Mouse (Mus musculus) kidney, postnatal 0 days (tissue): ENCODE data around the gene Olfr649. TPM values are rescaled to one million over a fixed set of nuclear protein-coding genes. Genes with fewer than 3 reads are reported as not detected.

Experiments
- ATAC-seq: fragments of 200-750 bp; cut with Nextera tagmentation; replicated peaks from 2 replicates; pipeline ENCODE4 v1.8.0; 2017; ENCODE audit warnings: low read depth, moderate number of reproducible peaks, moderate TSS enrichment, moderate library complexity; ENCODE audit not compliant: low FRiP score
- DNase-seq: peaks from one replicate; pipeline ENCODE4 v3.0.0-alpha.2; 2016; ENCODE audit warnings: low spot score
- H3K27ac ChIP-seq: fragments of 300-500 bp; sonication (generic); 2 replicates; pipeline ENCODE4 v1.5.1; 2014; ENCODE audit warnings: mild to moderate bottlenecking
- H3K27me3 ChIP-seq: fragments of 300-500 bp; sonication (generic); 2 replicates; pipeline ENCODE4 v1.6.1; 2014; ENCODE audit warnings: low read length, mixed read lengths; ENCODE audit not compliant: insufficient read depth
- H3K36me3 ChIP-seq: fragments of 300-500 bp; sonication (generic); 2 replicates; pipeline ENCODE4 v1.6.1; 2014; ENCODE audit warnings: low read length, mixed read lengths; ENCODE audit not compliant: insufficient read depth
- H3K4me1 ChIP-seq: fragments of 300-500 bp; sonication (generic); replicated peaks from 2 replicates; pipeline ENCODE4 v1.6.1; 2014; ENCODE audit warnings: antibody characterized with exemption, low read length, mixed read lengths; ENCODE audit not compliant: insufficient read depth
- H3K4me2 ChIP-seq: fragments of 300-500 bp; sonication (generic); 2 replicates; pipeline ENCODE4 v1.6.1; 2014; ENCODE audit warnings: mild to moderate bottlenecking, low read length, moderate library complexity, mixed read lengths
- H3K4me3 ChIP-seq: fragments of 300-500 bp; sonication (generic); replicated peaks from 2 replicates; pipeline ENCODE4 v1.5.1; 2014; ENCODE audit warnings: low read depth, low read length
- H3K9ac ChIP-seq: fragments of 300-500 bp; sonication (generic); 2 replicates; pipeline ENCODE4 v1.6.1; 2014; ENCODE audit warnings: low read depth, low read length
- H3K9me3 ChIP-seq: fragments of 300-500 bp; sonication (generic); replicated peaks from 2 replicates; pipeline ENCODE4 v1.6.1; 2016; ENCODE audit warnings: low read length, inconsistent platforms, mixed read lengths
- CTCF ChIP-seq: IDR thresholded peaks from 2 replicates; pipeline ENCODE4 v1.5.1; 2016; ENCODE audit warnings: antibody characterized with exemption, low read depth, mild to moderate bottlenecking, moderate library complexity
- WGBS: fragments of 180-500 bp; shearing (Covaris S2); extraction: QIAGEN DNeasy Blood & Tissue Kit; methylation state at CpG from one replicate; pipeline ENCODE4 v1.1.7; 2014; 5-methylcytosine and 5-hydroxymethylcytosine counted together
- polyA plus RNA-seq: library from polyadenylated mRNA; unstranded; fragments of >200 nt; fragmentation: Nextera tagmentation; extraction: Ambion mirVana; gene quantifications from 2 replicates; pipeline ENCODE4 v1.2.1, GENCODE M21; 2015

Olfr649 gene
- polyA plus RNA-seq, 1 experiment from 2014 or later: not detected

- no peak overlapping the region for H3K27ac ChIP-seq
- DNase-seq (no peak), ATAC-seq (no peak)
- H3K27me3 ChIP-seq: no peaks in the 10 kb centered on the region
- H3K4me3 ChIP-seq: no peak overlapping the region
- no peaks in the 10 kb centered on the region for H3K36me3 ChIP-seq
- H3K4me1 ChIP-seq: no peaks in the 10 kb centered on the region
- no peak overlapping the region for H3K4me2 ChIP-seq
- TF ChIP-seq CTCF: no peak
- WGBS: 74% methylated on average over 5 of the region's 5 CpGs
- H3K9me3 ChIP-seq: no peaks in the 10 kb centered on the region
- H3K9ac ChIP-seq: no peak overlapping the region
Observed at GRCm38 (mm10) chr7:104178422-104179054, 17.2 kb downstream of the Olfr649 start.

GRCm38 (mm10) chr7:104175085-104175484 is 20.7 kb downstream of the Olfr649 start:
- Histone ChIP-seq H3K4me2 (no peak overlapping the region), H3K4me1 (no peaks in the 10 kb centered on the region), H3K4me3 (no peak overlapping the region), H3K9ac (no peak overlapping the region), H3K27ac (no peak overlapping the region), H3K9me3 (no peaks in the 10 kb centered on the region), H3K27me3 (no peaks in the 10 kb centered on the region), H3K36me3 (no peaks in the 10 kb centered on the region)
- no peak for DNase-seq
- TF ChIP-seq CTCF: no peak
- ATAC-seq: no peak
- 71% methylated on average over 1 of the region's 1 CpGs for WGBS

GRCm38 (mm10) chr7:104169634-104170204 is 26.1 kb downstream of the Olfr649 start:
- DNase-seq (no peak), ATAC-seq (no peak; the same call in 1 of the 2 replicates)
- TF ChIP-seq CTCF: no peak
- Histone ChIP-seq H3K9ac (no peak overlapping the region), H3K4me3 (no peak overlapping the region), H3K27ac (no peak overlapping the region), H3K9me3 (no peaks in the 10 kb centered on the region), H3K36me3 (no peaks in the 10 kb centered on the region), H3K4me1 (no peaks in the 10 kb centered on the region), H3K4me2 (no peak overlapping the region), H3K27me3 (no peaks in the 10 kb centered on the region)
- WGBS: 60% methylated on average over 6 of the region's 6 CpGs

- Histone ChIP-seq H3K4me2 (no peak overlapping the region), H3K27me3 (no peaks in the 10 kb centered on the region), H3K4me3 (no peak overlapping the region), H3K9me3 (no peaks in the 10 kb centered on the region), H3K9ac (no peak overlapping the region), H3K27ac (no peak overlapping the region), H3K4me1 (no peaks in the 10 kb centered on the region), H3K36me3 (no peaks in the 10 kb centered on the region)
- peak; percentile 31; the same call in 1 of the 2 replicates for TF ChIP-seq CTCF
- WGBS: 83% methylated on average over 6 of the region's 6 CpGs
- peak; percentile 0 for DNase-seq
- no peak for ATAC-seq
Observed at GRCm38 (mm10) chr7:104167105-104167504, 28.7 kb downstream of the Olfr649 start.

GRCm38 (mm10) chr7:104150456-104150855 is 45.3 kb downstream of the Olfr649 start, which contains the start of gene Ubqlnl:
TSS of gene Ubqlnl (minus strand) at chr7:104150556.
- TF ChIP-seq CTCF: no peak
- no peaks in the 10 kb centered on the region for H3K4me1 ChIP-seq
- no peak within 1 kb of the TSS for H3K4me3 ChIP-seq
- H3K9me3 ChIP-seq: no peaks in the 10 kb centered on the region
- no peaks in the 10 kb centered on the region for H3K36me3 ChIP-seq
- no peak within 1 kb of the TSS for H3K27ac ChIP-seq
- H3K27me3 ChIP-seq: no peaks in the 10 kb centered on the region
- DNase-seq: no peak
- H3K9ac ChIP-seq: no peak within 1 kb of the TSS
- ATAC-seq: no peak
- no peak within 1 kb of the TSS for H3K4me2 ChIP-seq
- WGBS: 79% methylated on average over 2 of the region's 2 CpGs

- H3K36me3 ChIP-seq: no peaks in the 10 kb centered on the region
- H3K27ac ChIP-seq: no peak within 1 kb of the TSS
- 72% methylated on average over 3 of the region's 3 CpGs for WGBS
- H3K27me3 ChIP-seq: no peaks in the 10 kb centered on the region
- no peak within 1 kb of the TSS for H3K4me2 ChIP-seq
- H3K9ac ChIP-seq: no peak within 1 kb of the TSS
- H3K4me1 ChIP-seq: no peaks in the 10 kb centered on the region
- no peak for TF ChIP-seq CTCF
- no peaks in the 10 kb centered on the region for H3K9me3 ChIP-seq
- DNase-seq: no peak
- no peak for ATAC-seq
- no peak within 1 kb of the TSS for H3K4me3 ChIP-seq
Observed at GRCm38 (mm10) chr7:104143179-104143578, 52.6 kb downstream of the Olfr649 start, which contains the start of gene Ubqln3. TSS of gene Ubqln3 (minus strand) at chr7:104143279.

Other genes with a start within 250 kb of the Olfr649 start
- not detected in 2 replicates for gene Olfr635, start 224.8 kb downstream of the Olfr649 start, polyA plus RNA-seq
- gene Olfr638, start 197.2 kb downstream of the Olfr649 start, polyA plus RNA-seq: not detected in 2 replicates
- gene Olfr639, start 178.7 kb downstream of the Olfr649 start, polyA plus RNA-seq: 0.01 TPM in 1 of 2 replicates, not detected in the other
- gene Olfr640, start 170.4 kb downstream of the Olfr649 start, polyA plus RNA-seq: not detected in 2 replicates
- not detected in 2 replicates for gene Olfr641, start 160.5 kb downstream of the Olfr649 start, polyA plus RNA-seq
- not detected in 2 replicates for gene Olfr642, start 143.3 kb downstream of the Olfr649 start, polyA plus RNA-seq
- gene 4930516K23Rik, start 134.5 kb downstream of the Olfr649 start, polyA plus RNA-seq: not detected in 2 replicates
- gene Olfr644, start 124.1 kb downstream of the Olfr649 start, polyA plus RNA-seq: not detected in 2 replicates
- not detected in 2 replicates for gene Olfr645, start 110.5 kb downstream of the Olfr649 start, polyA plus RNA-seq
- not detected in 2 replicates for gene Olfr646, start 91.1 kb downstream of the Olfr649 start, polyA plus RNA-seq
- not detected in 2 replicates for gene Ubqln5, start 66.2 kb downstream of the Olfr649 start, polyA plus RNA-seq
- not detected in 2 replicates for gene Olfr643, start 58.6 kb downstream of the Olfr649 start, polyA plus RNA-seq
- gene Ubqln3, start 52.7 kb downstream of the Olfr649 start, polyA plus RNA-seq: not detected in 2 replicates
- not detected in 2 replicates for gene Ubqlnl, start 45.4 kb downstream of the Olfr649 start, polyA plus RNA-seq
- not detected in 2 replicates for gene Olfm5, start 31.2 kb downstream of the Olfr649 start, polyA plus RNA-seq
- 0.05 and 0.06 TPM in 2 replicates for gene Olfr648, start 12.6 kb downstream of the Olfr649 start, polyA plus RNA-seq
- 0.64 and 0.79 TPM in 2 replicates for gene Trim6, start 22.8 kb upstream of the Olfr649 start, polyA plus RNA-seq
- gene Trim34a, start 48.5 kb upstream of the Olfr649 start, polyA plus RNA-seq: 3.1 and 4.1 TPM in 2 replicates
- gene Trim5, start 92.1 kb upstream of the Olfr649 start, polyA plus RNA-seq: 0.43 and 0.48 TPM in 2 replicates
- 8.6 and 8.8 TPM in 2 replicates for gene Trim12a, start 119.5 kb upstream of the Olfr649 start, polyA plus RNA-seq
- gene Trim34b, start 133.5 kb upstream of the Olfr649 start, polyA plus RNA-seq: 0.12 TPM in 1 of 2 replicates, not detected in the other
- 2.2 TPM in 2 replicates for gene Trim12c, start 157.4 kb upstream of the Olfr649 start, polyA plus RNA-seq
- gene Trim30b, start 173.9 kb upstream of the Olfr649 start, polyA plus RNA-seq: 0.24 and 0.25 TPM in 2 replicates
- gene Trim30c, start 204.9 kb upstream of the Olfr649 start, polyA plus RNA-seq: 0.10 and 0.13 TPM in 2 replicates